Mouse (Mus musculus) hindlimb bud, embryonic 11.5 days (tissue): ENCODE measurements at regions not wholly inside any gene's neighbourhood (a gene's known extent, or its start where the extent isn't known, plus 50 kb on each side); places are given as distances from the start of the nearest gene placed in this dataset.
"Not testable (repeated sequence)": the region's sequence is repeated elsewhere in the genome, so short reads cannot be mapped to it uniquely, and the experiment has no call there.

ENCODE experiments used
- DNase-seq: peaks from one replicate; pipeline ENCODE4 v3.0.0-alpha.2; 2012; ENCODE audit warnings: low read depth, low spot score; ENCODE audit errors: extremely low spot score

DNA sequence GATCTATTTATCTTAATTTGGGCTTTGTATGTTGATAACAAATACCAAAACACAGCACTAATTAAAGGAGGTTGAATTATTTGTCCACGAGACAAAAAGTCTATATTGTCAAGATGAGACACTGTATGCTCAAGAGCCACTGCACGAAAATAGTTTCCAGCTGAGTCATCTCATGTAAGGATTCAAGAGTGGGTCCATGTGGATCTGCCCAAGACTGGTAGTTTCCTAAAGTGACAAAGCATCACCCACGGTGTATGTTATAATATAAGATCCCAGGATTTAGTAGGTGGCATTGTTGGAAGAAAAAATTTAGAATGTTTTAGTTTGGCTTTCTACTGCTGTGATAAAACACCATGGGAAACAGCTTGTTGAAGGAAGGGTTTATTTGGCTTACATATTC, 428.2 kb downstream of the Arl6ip6 start:
- DNase-seq: no peak

DNA sequence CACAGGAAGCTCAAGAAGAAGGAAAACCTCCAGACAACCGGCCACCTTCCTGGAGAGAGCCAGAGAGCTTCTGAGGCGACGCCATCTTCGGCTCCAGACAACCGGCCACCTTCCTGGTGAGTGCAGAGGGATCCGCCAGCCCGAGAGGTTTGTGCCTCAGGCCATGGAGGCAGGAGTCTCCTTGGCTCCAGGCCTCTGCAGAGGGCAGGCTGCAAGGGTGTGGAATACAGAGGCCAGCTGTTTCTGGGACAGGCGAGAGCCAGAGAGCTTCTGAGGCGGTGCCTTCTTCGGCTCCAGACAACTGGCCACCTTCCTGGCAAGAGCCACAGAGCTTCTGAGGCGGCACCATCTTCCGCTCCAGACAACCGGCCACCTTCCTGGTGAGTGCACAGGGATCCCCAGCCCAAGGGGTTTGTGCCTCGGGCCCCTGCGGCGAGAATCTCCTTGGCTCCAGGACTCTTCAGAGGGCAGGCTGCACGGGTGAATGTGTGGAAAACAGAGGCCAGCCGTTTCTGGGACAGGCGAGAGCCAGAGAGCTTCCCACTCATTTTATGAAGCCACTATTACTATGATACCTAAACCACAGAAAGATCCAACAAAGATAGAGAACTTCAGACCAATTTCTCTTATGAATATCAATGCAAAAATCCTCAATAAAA, 441.4 kb downstream of the Arl6ip6 start:
- not testable (repeated sequence) for DNase-seq

DNA sequence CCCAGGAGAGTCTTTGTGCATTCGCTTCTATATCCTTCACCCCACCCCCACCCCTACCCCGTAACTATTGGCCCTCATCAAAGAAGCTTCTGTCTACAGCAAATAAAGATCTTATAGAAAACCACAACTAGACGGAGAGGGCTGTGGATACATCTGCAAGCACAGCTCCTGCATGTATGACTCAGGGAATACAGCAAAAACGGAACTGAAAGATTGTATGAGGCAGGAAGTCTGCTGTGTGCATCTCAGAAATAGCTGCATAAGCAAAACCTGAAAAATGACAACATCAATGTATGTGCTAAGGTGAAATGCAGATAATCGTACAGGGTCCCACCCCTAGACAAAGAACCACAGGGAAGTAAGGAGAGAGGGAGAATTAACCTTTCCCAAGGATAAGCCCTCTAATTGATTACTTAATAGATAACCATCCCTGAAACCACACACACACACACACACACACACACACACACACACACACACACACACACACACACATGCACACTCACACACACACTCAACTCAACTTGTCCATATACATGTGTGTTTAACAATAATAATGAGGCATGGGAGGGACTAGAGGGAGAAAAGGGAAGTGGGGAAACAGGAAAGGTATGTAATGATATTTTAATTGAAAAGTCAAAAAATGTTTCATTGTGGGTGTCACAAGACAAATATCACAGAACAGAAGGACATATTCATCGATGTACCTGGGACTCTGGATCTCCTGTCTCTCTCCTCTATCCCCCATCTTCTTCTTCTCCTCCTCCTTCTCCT, 416.6 kb downstream of the Rprm start:
- DNase-seq: no peak

DNA sequence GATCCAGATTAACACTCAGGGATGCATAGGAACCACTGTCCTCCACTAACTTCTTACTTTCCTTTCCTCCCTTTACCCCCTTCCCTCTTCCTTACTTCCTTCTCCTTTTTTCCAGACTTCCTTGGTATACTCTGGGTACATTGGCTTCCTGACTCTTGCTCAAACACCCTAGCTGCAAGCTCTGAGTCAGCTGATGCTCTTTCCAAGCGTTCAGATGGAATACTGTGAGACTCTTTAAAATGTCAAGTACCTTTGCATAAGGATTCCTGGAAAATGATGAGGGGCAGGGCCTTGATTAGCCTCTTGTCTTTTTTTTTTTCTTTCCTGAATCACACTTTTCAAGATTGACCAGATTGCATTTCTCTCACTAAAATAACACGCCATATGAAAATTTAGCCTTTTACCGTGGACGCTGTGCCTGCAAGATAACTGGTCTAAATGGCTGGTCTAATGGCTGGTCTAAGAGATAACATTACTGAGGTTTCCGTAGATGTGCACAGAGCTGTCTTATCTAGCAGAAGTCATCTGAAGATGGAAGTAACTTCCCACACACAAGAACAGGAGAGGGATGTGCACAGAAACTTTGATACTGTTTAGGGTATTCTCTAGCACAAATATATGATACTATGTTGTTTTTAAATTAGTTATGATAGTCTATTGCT, 404.9 kb downstream of the Rprm start:
- no peak for DNase-seq

DNA sequence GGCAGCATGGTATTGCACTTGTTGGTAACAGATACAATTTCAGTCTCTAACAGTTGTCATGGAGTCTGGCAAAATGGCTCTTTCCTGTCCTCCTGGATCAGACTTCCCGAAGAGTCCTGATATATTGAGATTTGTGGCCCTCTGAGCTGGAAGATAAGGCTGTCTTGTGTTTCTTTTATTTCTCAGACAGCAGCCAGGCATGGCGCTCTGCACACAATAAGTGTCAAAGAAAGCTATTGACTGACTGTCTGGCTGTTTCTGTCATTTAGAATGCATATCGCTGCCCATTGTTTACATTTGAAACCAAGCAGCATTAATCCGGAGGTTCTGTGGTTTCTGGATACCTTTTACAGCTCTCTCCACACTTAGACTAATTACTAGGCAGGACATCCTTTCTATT, 402.8 kb downstream of the Rprm start:
- no peak for DNase-seq

DNA sequence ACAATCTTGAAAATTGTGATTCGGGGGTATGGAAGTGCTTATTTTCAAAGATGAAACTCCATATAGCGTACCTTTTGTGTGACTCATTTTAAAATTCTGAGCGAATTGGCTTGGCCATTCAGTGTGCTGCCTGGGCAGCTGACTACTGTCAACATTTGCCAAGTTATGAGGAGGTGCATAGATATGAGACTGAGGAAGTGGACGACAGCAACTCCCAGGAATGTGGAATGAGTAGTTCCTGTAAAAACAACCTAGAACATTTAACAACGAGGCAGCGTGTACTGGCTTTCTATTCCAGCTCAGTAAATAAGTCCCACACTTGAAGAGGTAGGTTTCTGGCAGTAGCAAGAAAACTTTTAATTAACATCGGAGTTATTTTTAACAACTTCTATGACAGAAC, 398.1 kb downstream of the Rprm start:
- no peak for DNase-seq

DNA sequence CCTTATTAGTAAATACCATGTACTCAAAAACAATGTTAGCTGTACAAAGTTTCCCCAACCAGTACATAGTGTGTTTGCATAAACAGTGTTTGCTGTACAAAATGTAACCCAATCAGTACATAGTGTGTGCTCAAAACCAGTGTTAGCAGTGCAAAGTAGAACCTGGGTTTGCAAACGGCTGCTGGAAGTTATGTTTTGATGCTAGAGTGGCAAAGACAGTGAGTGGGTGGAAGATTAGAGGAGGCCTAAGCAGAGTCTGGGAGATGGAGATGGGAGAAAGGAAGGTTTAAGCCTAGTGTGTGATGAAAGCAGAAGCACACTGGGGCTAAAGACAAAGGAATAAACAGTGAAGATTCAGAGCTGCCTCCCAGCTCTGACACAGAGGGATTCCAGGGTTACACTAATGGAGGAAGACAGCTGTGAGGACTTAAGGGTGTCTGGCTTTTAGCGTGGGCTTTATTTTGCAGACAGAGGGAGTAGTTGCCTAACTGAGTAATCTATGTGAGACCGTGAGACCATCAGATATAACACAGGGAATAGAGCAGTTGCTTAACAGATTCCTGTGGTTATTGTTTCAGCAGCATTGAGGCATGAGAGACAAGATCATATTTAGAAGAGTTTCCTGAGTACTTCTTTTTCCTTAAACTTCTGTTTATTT, 396.0 kb downstream of the Rprm start:
- DNase-seq: no peak

DNA sequence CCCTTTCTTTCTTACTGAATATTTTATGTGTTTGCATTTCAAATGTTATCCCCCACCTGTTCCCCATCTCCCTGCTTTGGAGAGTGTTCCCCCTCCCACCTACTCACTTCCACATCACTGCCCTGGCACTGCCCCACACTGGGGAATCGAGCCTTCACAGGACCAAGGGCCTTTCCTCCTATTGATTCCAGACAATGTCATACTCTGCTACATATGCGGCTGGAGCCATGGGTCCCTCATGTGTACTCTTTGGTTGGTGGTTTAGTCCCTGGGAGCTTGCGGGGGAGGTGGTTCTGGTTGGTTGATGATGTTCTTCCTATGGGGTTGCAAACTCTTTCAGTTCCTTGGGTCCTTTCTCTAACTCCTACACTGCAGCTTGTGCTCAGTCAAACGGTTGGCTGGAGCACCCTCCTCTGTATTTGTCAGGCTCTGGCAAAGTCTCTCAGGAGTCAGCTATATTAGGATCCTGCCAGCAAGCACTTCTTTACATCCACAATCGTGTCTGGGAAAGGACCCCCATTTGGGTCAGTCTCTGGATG, 393.7 kb downstream of the Rprm start:
- no peak for DNase-seq

DNA sequence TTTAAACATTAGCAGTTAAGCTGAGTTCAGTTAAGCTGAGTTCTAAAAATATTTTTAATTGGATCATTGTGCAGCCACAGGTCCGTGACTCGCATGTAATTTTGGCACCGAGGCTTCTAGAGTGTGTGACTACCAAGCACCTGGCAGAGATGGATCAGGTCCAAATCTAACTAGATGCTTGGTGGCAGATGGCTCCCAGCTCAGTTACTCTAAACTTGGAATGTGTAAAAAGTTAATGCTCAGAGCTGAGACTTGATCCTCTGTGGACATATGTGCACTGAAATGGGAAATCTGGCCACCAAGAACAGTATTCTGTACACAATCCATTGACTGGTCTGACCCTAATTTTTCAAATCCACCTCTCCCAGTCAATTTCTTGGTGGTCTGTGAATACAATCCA, 374.1 kb downstream of the Rprm start:
- no peak for DNase-seq

DNA sequence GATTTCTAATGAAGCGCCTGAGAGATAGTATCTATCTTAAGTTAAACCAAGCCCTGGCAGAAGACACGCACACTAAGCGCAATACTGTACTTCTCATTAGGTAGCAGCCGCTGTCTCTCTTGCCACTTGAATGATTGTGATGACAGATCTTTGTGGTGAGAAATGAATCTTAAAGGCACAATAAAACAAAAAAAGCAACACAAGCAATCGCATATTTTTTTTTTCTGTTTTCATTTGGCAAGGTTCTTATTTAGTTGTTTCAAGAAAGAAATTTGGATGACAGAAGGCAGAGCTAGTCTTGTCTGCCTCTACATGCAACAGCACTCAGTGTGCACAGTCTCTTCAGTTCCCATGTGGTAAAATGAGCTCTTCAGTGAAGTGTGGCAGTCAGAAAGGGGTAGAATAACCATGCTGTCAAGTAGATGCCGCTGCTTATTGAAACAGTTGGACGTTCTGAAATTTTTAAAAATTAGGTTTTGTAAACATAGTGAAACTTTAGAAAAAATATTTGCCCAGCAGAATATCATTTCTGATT, 372.2 kb downstream of the Rprm start:
- DNase-seq: no peak

DNA sequence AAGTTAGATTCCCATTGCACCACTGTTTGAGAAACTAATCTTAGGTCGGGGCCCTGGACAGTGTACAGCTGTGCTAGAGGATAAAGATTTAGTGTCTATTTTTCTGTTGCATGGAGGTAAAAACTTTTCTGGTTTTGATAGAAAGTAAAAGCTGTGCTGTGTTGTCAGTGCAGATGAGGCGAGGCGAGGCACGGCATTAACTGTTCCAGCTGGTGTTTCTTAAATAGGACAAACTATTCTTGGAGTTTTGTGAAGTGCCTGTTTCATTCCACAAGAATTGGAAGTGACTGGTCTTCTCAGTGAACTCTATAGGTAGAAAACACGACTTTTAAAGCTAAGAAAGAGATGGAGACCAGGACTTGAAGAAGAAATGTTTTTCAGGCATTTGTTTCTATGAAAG, 370.3 kb downstream of the Rprm start:
- DNase-seq: no peak

DNA sequence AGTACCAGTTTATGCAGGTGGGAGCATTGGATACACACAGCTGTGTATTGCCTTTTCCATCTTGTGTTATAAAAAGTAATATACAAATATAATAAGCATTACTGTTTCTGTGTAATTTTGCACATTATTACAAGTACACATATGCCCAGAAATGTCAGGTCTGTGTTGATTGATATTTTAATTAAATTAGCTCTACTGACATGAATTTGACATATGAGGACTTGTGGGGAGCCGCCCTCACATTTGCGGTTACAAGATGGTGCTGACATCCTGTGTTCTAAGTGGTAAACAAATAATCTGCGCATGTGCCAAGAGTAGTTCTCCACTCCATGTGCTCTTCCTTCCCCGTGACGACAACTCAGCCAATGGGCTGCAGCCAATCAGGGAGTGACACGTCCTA, 362.1 kb downstream of the Rprm start:
- DNase-seq: no peak

DNA sequence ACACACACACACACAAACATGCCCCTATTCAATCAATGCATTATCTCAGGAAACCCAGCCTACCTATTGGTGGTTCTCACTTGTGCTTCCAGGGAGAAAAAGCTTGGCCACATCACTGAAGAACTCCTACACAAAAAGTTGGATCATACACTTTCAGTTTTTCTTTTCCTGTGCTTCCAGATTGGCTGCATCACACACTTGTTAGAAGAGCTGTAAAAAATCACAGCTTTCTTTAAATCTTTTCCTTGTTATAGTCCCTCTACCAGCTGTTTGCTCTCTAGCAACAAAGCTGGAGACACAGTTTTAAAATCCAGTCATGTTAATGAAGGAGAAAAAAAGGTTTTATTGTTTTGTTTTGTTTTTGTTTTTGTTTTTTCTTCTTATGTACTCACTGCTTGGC, 356.7 kb downstream of the Rprm start:
- no peak for DNase-seq

DNA sequence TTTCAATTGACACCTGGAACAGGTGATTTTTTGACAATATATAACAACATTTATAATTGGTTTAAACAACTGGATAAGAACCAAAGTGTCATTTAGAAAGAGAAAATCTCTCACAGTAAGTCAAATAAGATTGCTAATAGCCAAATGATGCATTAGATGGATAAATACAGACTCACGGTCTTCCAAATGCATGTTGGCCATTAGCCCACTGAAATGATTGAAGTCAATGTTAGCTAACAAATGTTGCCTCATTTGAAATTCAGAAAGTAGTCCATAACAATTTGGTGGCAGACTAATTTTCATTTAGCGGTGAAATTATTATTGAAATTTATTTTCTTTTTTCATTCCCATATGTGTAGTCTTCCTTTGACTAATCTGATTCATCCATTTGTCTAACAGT, 354.9 kb downstream of the Rprm start:
- no peak for DNase-seq

DNA sequence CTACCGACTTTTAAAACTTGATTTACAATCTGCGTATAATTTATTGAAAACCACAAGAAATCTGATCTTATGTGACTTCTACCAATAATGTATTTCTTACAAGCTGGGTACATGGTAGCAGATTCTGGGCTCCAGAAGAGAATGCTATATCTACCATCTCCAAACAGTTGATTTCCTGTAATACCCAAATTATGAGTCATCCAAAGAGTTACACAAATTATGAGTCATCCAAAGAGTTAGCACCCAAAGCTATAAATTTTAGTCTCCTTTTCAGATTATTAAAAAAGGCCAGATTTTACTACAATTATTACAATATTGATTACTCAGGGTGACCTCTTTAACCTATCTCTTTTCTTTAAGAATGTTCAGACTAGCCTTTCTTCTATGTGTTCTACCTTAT, 321.9 kb downstream of the Rprm start:
- no peak for DNase-seq

DNA sequence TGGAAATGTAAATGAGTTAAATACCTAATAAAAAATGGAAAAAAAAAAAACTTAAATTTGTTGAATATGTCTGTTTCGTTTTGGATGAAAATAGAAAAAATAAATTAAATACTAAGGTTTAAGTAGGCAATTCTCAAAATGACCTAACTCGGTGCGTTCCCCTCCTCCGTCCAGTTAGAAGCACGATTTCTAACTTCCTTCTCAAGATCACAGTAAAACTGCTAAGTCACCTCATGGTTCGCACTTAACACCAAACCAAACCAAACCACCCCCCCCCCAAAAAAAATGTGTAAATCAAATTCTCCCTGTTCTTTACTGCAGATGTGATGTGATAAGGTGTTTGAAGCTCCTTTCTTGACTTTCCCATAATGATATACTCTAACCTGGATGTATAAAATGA, 303.3 kb downstream of the Rprm start:
- not testable (repeated sequence) for DNase-seq

DNA sequence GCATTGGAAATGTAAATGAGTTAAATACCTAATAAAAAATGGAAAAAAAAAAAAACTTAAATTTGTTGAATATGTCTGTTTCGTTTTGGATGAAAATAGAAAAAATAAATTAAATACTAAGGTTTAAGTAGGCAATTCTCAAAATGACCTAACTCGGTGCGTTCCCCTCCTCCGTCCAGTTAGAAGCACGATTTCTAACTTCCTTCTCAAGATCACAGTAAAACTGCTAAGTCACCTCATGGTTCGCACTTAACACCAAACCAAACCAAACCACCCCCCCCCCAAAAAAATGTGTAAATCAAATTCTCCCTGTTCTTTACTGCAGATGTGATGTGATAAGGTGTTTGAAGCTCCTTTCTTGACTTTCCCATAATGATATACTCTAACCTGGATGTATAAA, 296.8 kb downstream of the Rprm start:
- not testable (repeated sequence) for DNase-seq

DNA sequence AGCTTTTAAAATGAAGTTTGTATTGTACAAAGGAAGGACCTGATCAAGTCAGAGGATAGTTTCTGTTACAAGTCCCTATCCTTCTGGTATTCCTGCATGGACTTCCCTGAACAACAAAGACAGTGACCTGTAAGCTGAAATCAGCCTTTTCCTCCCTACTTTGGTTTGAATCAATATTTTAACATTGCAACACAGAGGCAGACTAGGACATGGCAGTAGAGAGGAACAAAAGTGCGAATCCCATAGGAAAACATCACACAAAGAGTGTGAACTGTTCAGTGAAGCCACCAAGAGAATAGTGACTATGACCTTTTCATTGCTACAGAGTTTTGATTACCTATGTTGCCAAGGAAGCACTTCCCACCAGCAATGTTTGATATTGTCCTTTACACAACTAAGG, 288.7 kb downstream of the Rprm start:
- no peak for DNase-seq

DNA sequence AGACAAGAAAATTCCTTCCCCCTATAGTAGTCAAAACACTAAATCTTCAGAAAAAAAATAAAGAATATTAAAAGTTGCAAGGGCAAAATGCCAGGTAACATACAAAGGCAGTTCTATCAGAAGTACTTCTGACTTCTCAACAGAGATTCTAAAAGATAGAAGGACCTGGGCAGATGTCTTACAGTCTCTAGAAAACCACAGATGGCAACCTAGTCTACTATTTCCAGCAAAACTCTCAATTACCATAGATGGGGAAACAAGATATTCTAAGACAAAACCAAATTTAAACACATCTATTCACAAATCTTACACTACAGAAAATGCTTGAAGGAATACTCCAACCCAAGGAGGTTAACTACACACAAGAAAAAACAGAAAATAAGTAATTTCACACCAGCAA, 281.7 kb downstream of the Rprm start:
- no peak for DNase-seq

DNA sequence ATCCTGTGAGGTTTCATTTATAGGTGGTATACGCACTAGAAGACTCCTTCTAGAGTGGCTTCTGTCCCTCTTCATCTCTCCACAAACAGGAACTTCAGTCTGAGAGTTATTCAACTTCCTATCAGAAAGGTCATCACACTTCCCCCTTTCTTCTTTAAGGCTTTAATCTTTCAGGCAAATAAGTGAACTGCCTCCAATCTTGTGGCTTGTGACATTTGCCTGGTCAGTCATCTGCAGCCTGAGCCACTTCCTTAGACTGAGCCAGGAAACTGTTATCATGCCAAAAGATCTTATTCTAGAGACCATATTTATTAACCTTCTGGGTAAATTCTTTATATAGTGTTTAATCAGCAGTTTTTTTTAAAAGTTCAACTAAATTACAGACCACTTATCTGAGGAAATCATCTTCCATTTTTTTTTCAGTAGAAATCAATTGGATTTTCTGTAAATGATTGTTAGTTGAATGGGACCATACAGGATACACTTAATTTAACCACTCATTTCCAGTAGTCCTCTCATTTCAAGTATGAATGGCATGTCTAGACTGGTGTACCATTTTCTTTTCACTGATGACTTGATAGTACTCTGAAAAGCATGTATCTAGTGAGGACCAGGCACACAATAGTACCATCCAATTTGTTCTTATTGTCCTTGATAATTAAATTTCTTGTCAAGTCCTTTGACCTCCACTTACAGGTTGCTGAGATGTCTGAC, 234.4 kb downstream of the Rprm start:
- DNase-seq: no peak
